Mouse (Mus musculus): ENCODE data around the gene Paf1. TPM values are rescaled to one million over a fixed set of nuclear protein-coding genes. Genes with fewer than 3 reads are reported as not detected.

Paf1 gene
- polyA plus RNA-seq, 1 experiment = 78.4 TPM

- no peak for DNase-seq
- no peak overlapping the region for H3K27ac ChIP-seq (ENCODE audit: insufficient read depth, low read depth, low read length)
- H3K4me3 ChIP-seq (ENCODE audit: insufficient read depth, low read depth, low read length) = no peak overlapping the region
- H3K4me1 ChIP-seq (ENCODE audit: control insufficient read depth, insufficient read depth, low read length) = peaks cover 19% of the 10 kb centered on the region
- H3K36me3 ChIP-seq (ENCODE audit: control insufficient read depth, insufficient read depth, low read length) = no peaks in the 10 kb centered on the region
- TF ChIP-seq CTCF (conservative IDR thresholded peaks at IDR 0.05; ENCODE audit: insufficient read depth, insufficient read length, low read depth, low read length) (peak; percentile 45; the same call in 1 of the 2 replicates), POLR2A (IDR thresholded peaks at IDR 0.05; ENCODE audit: low read depth, low read length) (no peak)
- WGBS = 80% methylated on average over 2 of the region's 2 CpGs
- no peaks in the 10 kb centered on the region for H3K27me3 ChIP-seq (replicated peaks; ENCODE audit: control insufficient read depth, insufficient read depth, low read length)
Measured at GRCm38 (mm10) chr7:28353267-28353666, 39.5 kb upstream of the Paf1 start.

- H3K4me3 ChIP-seq (ENCODE audit: insufficient read depth, low read depth, low read length) = no peak overlapping the region
- WGBS = 65% methylated on average over 3 of the region's 3 CpGs
- H3K27ac ChIP-seq (ENCODE audit: insufficient read depth, low read depth, low read length) = no peak overlapping the region
- H3K36me3 ChIP-seq (ENCODE audit: control insufficient read depth, insufficient read depth, low read length) = no peaks in the 10 kb centered on the region
- no peaks in the 10 kb centered on the region for H3K27me3 ChIP-seq (replicated peaks; ENCODE audit: control insufficient read depth, insufficient read depth, low read length)
- no peak for DNase-seq
- no peak for TF ChIP-seq POLR2A (IDR thresholded peaks at IDR 0.05; ENCODE audit: low read depth, low read length)
- TF ChIP-seq CTCF (conservative IDR thresholded peaks at IDR 0.05; ENCODE audit: insufficient read depth, insufficient read length, low read depth, low read length) = no peak
- peaks cover 19% of the 10 kb centered on the region for H3K4me1 ChIP-seq (ENCODE audit: control insufficient read depth, insufficient read depth, low read length)
Measured at GRCm38 (mm10) chr7:28354113-28354581, 38.6 kb upstream of the Paf1 start.

- no peak for DNase-seq
- 94% methylated on average over 3 of the region's 3 CpGs for WGBS
- Histone ChIP-seq H3K27me3 (replicated peaks; ENCODE audit: control insufficient read depth, insufficient read depth, low read length) (no peaks in the 10 kb centered on the region), H3K4me1 (ENCODE audit: control insufficient read depth, insufficient read depth, low read length) (peaks cover 19% of the 10 kb centered on the region), H3K27ac (ENCODE audit: insufficient read depth, low read depth, low read length) (no peak overlapping the region), H3K4me3 (ENCODE audit: insufficient read depth, low read depth, low read length) (no peak overlapping the region), H3K36me3 (ENCODE audit: control insufficient read depth, insufficient read depth, low read length) (no peaks in the 10 kb centered on the region)
- no peak for TF ChIP-seq CTCF (conservative IDR thresholded peaks at IDR 0.05; ENCODE audit: insufficient read depth, insufficient read length, low read depth, low read length)
- TF ChIP-seq POLR2A (IDR thresholded peaks at IDR 0.05; ENCODE audit: low read depth, low read length) = no peak
Measured at GRCm38 (mm10) chr7:28354596-28354995, 38.2 kb upstream of the Paf1 start.

GRCm38 (mm10) chr7:28355221-28355620, 37.5 kb upstream of the Paf1 start:
- DNase-seq = no peak
- no peak overlapping the region for H3K4me3 ChIP-seq (ENCODE audit: insufficient read depth, low read depth, low read length)
- TF ChIP-seq CTCF (conservative IDR thresholded peaks at IDR 0.05; ENCODE audit: insufficient read depth, insufficient read length, low read depth, low read length) (no peak), POLR2A (IDR thresholded peaks at IDR 0.05; ENCODE audit: low read depth, low read length) (no peak)
- H3K27me3 ChIP-seq (replicated peaks; ENCODE audit: control insufficient read depth, insufficient read depth, low read length) = no peaks in the 10 kb centered on the region
- WGBS = 74% methylated on average over 3 of the region's 3 CpGs
- peaks cover 13% of the 10 kb centered on the region for H3K4me1 ChIP-seq (ENCODE audit: control insufficient read depth, insufficient read depth, low read length)
- no peak overlapping the region for H3K27ac ChIP-seq (ENCODE audit: insufficient read depth, low read depth, low read length)
- H3K36me3 ChIP-seq (ENCODE audit: control insufficient read depth, insufficient read depth, low read length) = no peaks in the 10 kb centered on the region

- peaks cover 10% of the 10 kb centered on the region for H3K4me1 ChIP-seq (ENCODE audit: control insufficient read depth, insufficient read depth, low read length)
- DNase-seq = peak; percentile 78
- no peaks in the 10 kb centered on the region for H3K36me3 ChIP-seq (ENCODE audit: control insufficient read depth, insufficient read depth, low read length)
- peak overlapping the region; percentile 58 for H3K27ac ChIP-seq (ENCODE audit: insufficient read depth, low read depth, low read length)
- H3K27me3 ChIP-seq (replicated peaks; ENCODE audit: control insufficient read depth, insufficient read depth, low read length) = no peaks in the 10 kb centered on the region
- WGBS = 11% methylated on average over 5 of the region's 5 CpGs
- H3K4me3 ChIP-seq (ENCODE audit: insufficient read depth, low read depth, low read length) = no peak overlapping the region
- no peak for TF ChIP-seq CTCF (conservative IDR thresholded peaks at IDR 0.05; ENCODE audit: insufficient read depth, insufficient read length, low read depth, low read length)
- no peak for TF ChIP-seq POLR2A (IDR thresholded peaks at IDR 0.05; ENCODE audit: low read depth, low read length)
Measured at GRCm38 (mm10) chr7:28356981-28357380, 35.8 kb upstream of the Paf1 start.

- peaks cover 10% of the 10 kb centered on the region for H3K4me1 ChIP-seq (ENCODE audit: control insufficient read depth, insufficient read depth, low read length)
- no peak overlapping the region for H3K4me3 ChIP-seq (ENCODE audit: insufficient read depth, low read depth, low read length)
- H3K36me3 ChIP-seq (ENCODE audit: control insufficient read depth, insufficient read depth, low read length) = no peaks in the 10 kb centered on the region
- peak overlapping the region; percentile 58 for H3K27ac ChIP-seq (ENCODE audit: insufficient read depth, low read depth, low read length)
- TF ChIP-seq CTCF (conservative IDR thresholded peaks at IDR 0.05; ENCODE audit: insufficient read depth, insufficient read length, low read depth, low read length) = no peak
- no peak for TF ChIP-seq POLR2A (IDR thresholded peaks at IDR 0.05; ENCODE audit: low read depth, low read length)
- H3K27me3 ChIP-seq (replicated peaks; ENCODE audit: control insufficient read depth, insufficient read depth, low read length) = no peaks in the 10 kb centered on the region
- peak; percentile 44 for DNase-seq
- WGBS = 14% methylated on average over 5 of the region's 5 CpGs
Measured at GRCm38 (mm10) chr7:28357984-28358383, 34.8 kb upstream of the Paf1 start.

GRCm38 (mm10) chr7:28358431-28358830, 34.3 kb upstream of the Paf1 start:
- WGBS = 75% methylated on average over 7 of the region's 7 CpGs
- Histone ChIP-seq H3K36me3 (ENCODE audit: control insufficient read depth, insufficient read depth, low read length) (no peaks in the 10 kb centered on the region), H3K4me3 (ENCODE audit: insufficient read depth, low read depth, low read length) (no peak overlapping the region), H3K27ac (ENCODE audit: insufficient read depth, low read depth, low read length) (0 out of 2 replicates have a peak overlapping the region, but pooled peaks have one; percentile 58), H3K27me3 (replicated peaks; ENCODE audit: control insufficient read depth, insufficient read depth, low read length) (no peaks in the 10 kb centered on the region), H3K4me1 (ENCODE audit: control insufficient read depth, insufficient read depth, low read length) (peaks cover 10% of the 10 kb centered on the region)
- TF ChIP-seq CTCF (conservative IDR thresholded peaks at IDR 0.05; ENCODE audit: insufficient read depth, insufficient read length, low read depth, low read length) (no peak), POLR2A (IDR thresholded peaks at IDR 0.05; ENCODE audit: low read depth, low read length) (no peak)
- DNase-seq = no peak
